Mouse (Mus musculus): ENCODE data around the gene Dpp8. TPM values are rescaled to one million over a fixed set of nuclear protein-coding genes. Genes with fewer than 3 reads are reported as not detected.

Gene Dpp8
- total RNA-seq, 1 experiment: 17.9 TPM

GRCm38 (mm10) chr9:65122545-65122944 is 90.3 kb downstream of the Dpp8 start:
- Histone ChIP-seq H3K9ac (ENCODE audit: insufficient read depth, low read depth, low read length, poor library complexity, severe bottlenecking) (0 out of 2 replicates have a peak overlapping the region, but pooled peaks have one; percentile 29), H3K9me3 (ENCODE audit: control insufficient read depth, insufficient read depth, low read depth, low read length) (no peaks in the 10 kb centered on the region), H3K27ac (ENCODE audit: insufficient read depth, low read depth, low read length, poor library complexity, severe bottlenecking) (no peak overlapping the region), H3K4me3 (ENCODE audit: insufficient read depth in 1 of 2, low read depth in 1 of 2, low read length in 2 of 2, poor library complexity in 1 of 2, severe bottlenecking in 1 of 2) (peak overlapping the region in 1 of 2 experiments; percentile 16; a peak in 1 of 4 replicates), H3K4me1 (ENCODE audit: control insufficient read depth in 2 of 2, insufficient read depth in 2 of 2, low read length in 2 of 2, poor library complexity in 1 of 2) (peaks cover 4 to 12% of the 10 kb centered on the region in 2 experiments; a peak in 3 of 4 replicates), H3K36me3 (ENCODE audit: control insufficient read depth, insufficient read depth, low read length, poor library complexity, severe bottlenecking) (no peaks in the 10 kb centered on the region; the same call in 1 of the 2 replicates)
- TF ChIP-seq CHD2 (IDR thresholded peaks at IDR 0.05; ENCODE audit: low read depth, low read length): no peak
- no peak for TF ChIP-seq ZNF384 (IDR thresholded peaks at IDR 0.05; ENCODE audit: low read depth, low read length)
- no peak for TF ChIP-seq HCFC1 (IDR thresholded peaks at IDR 0.05; ENCODE audit: borderline replicate concordance, insufficient read depth, low read length)
- TF ChIP-seq ZC3H11A (IDR thresholded peaks at IDR 0.05; ENCODE audit: borderline replicate concordance, low read depth, low read length): no peak
- TF ChIP-seq MAFK (IDR thresholded peaks at IDR 0.05; ENCODE audit: insufficient read depth, low read depth, low read length): no peak
- no peak for DNase-seq (ENCODE audit: low read depth, low spot score)
- in situ Hi-C loops (cut with MboI; ENCODE audit: low sequenced_read_pairs in 2 of 2, unreplicated experiment in 2 of 2): no loop called here

GRCm38 (mm10) chr9:65123552-65124168 is 91.4 kb downstream of the Dpp8 start:
- in situ Hi-C loops (cut with MboI; ENCODE audit: low sequenced_read_pairs in 2 of 2, unreplicated experiment in 2 of 2): no loop called here
- Histone ChIP-seq H3K4me1 (ENCODE audit: control insufficient read depth in 2 of 2, insufficient read depth in 2 of 2, low read length in 2 of 2, poor library complexity in 1 of 2) (peaks cover 6 to 7% of the 10 kb centered on the region in 2 experiments; a peak in 3 of 4 replicates), H3K36me3 (ENCODE audit: control insufficient read depth, insufficient read depth, low read length, poor library complexity, severe bottlenecking) (no peaks in the 10 kb centered on the region; the same call in 1 of the 2 replicates), H3K9ac (ENCODE audit: insufficient read depth, low read depth, low read length, poor library complexity, severe bottlenecking) (peak overlapping the region; percentile 25; the same call in 1 of the 2 replicates), H3K4me3 (ENCODE audit: insufficient read depth in 1 of 2, low read depth in 1 of 2, low read length in 2 of 2, poor library complexity in 1 of 2, severe bottlenecking in 1 of 2) (peak overlapping the region; percentile 52 to 65), H3K9me3 (ENCODE audit: control insufficient read depth, insufficient read depth, low read depth, low read length) (no peaks in the 10 kb centered on the region), H3K27ac (ENCODE audit: insufficient read depth, low read depth, low read length, poor library complexity, severe bottlenecking) (no peak overlapping the region)
- no peak for DNase-seq (ENCODE audit: low read depth, low spot score)
- no peak for TF ChIP-seq ZC3H11A (IDR thresholded peaks at IDR 0.05; ENCODE audit: borderline replicate concordance, low read depth, low read length)
- TF ChIP-seq CHD2 (IDR thresholded peaks at IDR 0.05; ENCODE audit: low read depth, low read length): no peak
- TF ChIP-seq MAFK (IDR thresholded peaks at IDR 0.05; ENCODE audit: insufficient read depth, low read depth, low read length): no peak
- no peak for TF ChIP-seq HCFC1 (IDR thresholded peaks at IDR 0.05; ENCODE audit: borderline replicate concordance, insufficient read depth, low read length)
- TF ChIP-seq ZNF384 (IDR thresholded peaks at IDR 0.05; ENCODE audit: low read depth, low read length): no peak

- TF ChIP-seq ZNF384 (IDR thresholded peaks at IDR 0.05; ENCODE audit: low read depth, low read length): no peak
- 0 out of 2 replicates have a peak, but pooled peaks have one; percentile 15 for TF ChIP-seq ZC3H11A (IDR thresholded peaks at IDR 0.05; ENCODE audit: borderline replicate concordance, low read depth, low read length)
- 0 out of 2 replicates have a peak, but pooled peaks have one; percentile 41 for TF ChIP-seq HCFC1 (IDR thresholded peaks at IDR 0.05; ENCODE audit: borderline replicate concordance, insufficient read depth, low read length)
- 0 out of 2 replicates have a peak, but pooled peaks have one; percentile 9 for TF ChIP-seq MAFK (IDR thresholded peaks at IDR 0.05; ENCODE audit: insufficient read depth, low read depth, low read length)
- TF ChIP-seq CHD2 (IDR thresholded peaks at IDR 0.05; ENCODE audit: low read depth, low read length): no peak
- in situ Hi-C loops (cut with MboI; ENCODE audit: low sequenced_read_pairs in 2 of 2, unreplicated experiment in 2 of 2): no loop called here
- Histone ChIP-seq H3K9me3 (ENCODE audit: control insufficient read depth, insufficient read depth, low read depth, low read length) (no peaks in the 10 kb centered on the region), H3K27ac (ENCODE audit: insufficient read depth, low read depth, low read length, poor library complexity, severe bottlenecking) (no peak overlapping the region), H3K36me3 (ENCODE audit: control insufficient read depth, insufficient read depth, low read length, poor library complexity, severe bottlenecking) (no peaks in the 10 kb centered on the region; the same call in 1 of the 2 replicates), H3K9ac (ENCODE audit: insufficient read depth, low read depth, low read length, poor library complexity, severe bottlenecking) (peak overlapping the region; percentile 42; the same call in 1 of the 2 replicates), H3K4me1 (ENCODE audit: control insufficient read depth in 2 of 2, insufficient read depth in 2 of 2, low read length in 2 of 2, poor library complexity in 1 of 2) (peaks cover 0 to 5% of the 10 kb centered on the region in 2 experiments; a peak in 2 of 4 replicates), H3K4me3 (ENCODE audit: insufficient read depth in 1 of 2, low read depth in 1 of 2, low read length in 2 of 2, poor library complexity in 1 of 2, severe bottlenecking in 1 of 2) (peak overlapping the region; percentile 53 to 83)
- DNase-seq (ENCODE audit: low read depth, low spot score): peak; percentile 73
Measured at GRCm38 (mm10) chr9:65128123-65128815, 96.1 kb downstream of the Dpp8 start.

GRCm38 (mm10) chr9:65131717-65132116 is 99.5 kb downstream of the Dpp8 start:
- Histone ChIP-seq H3K4me1 (ENCODE audit: control insufficient read depth in 2 of 2, insufficient read depth in 2 of 2, low read length in 2 of 2, poor library complexity in 1 of 2) (0 out of 4 replicates have a peak, but pooled peaks cover 0 to 4% of the 10 kb centered on the region in 2 experiments), H3K27ac (ENCODE audit: insufficient read depth, low read depth, low read length, poor library complexity, severe bottlenecking) (no peak overlapping the region)
- in situ Hi-C loops (cut with MboI; ENCODE audit: low sequenced_read_pairs in 2 of 2, unreplicated experiment in 2 of 2): loop anchor here (10.0 kb wide), 1 partner anchor 53 kb away; no protein-coding TSS in a partner anchor

More at GRCm38 (mm10) chr9:65131717-65132116, 99.5 kb downstream of the Dpp8 start:
- Histone ChIP-seq H3K36me3 (ENCODE audit: control insufficient read depth, insufficient read depth, low read length, poor library complexity, severe bottlenecking) (0 out of 2 replicates have a peak, but pooled peaks cover 4% of the 10 kb centered on the region), H3K9me3 (ENCODE audit: control insufficient read depth, insufficient read depth, low read depth, low read length) (no peaks in the 10 kb centered on the region), H3K9ac (ENCODE audit: insufficient read depth, low read depth, low read length, poor library complexity, severe bottlenecking) (no peak overlapping the region), H3K4me3 (ENCODE audit: insufficient read depth in 1 of 2, low read depth in 1 of 2, low read length in 2 of 2, poor library complexity in 1 of 2, severe bottlenecking in 1 of 2) (no peak overlapping the region)
- no peak for DNase-seq (ENCODE audit: low read depth, low spot score)
- TF ChIP-seq ZNF384 (IDR thresholded peaks at IDR 0.05; ENCODE audit: low read depth, low read length): no peak
- TF ChIP-seq CHD2 (IDR thresholded peaks at IDR 0.05; ENCODE audit: low read depth, low read length): no peak

Other genes starting within 250 kb of the Dpp8 start
- 3.7 and 5.4 TPM in 2 replicates for gene Dennd4a, start 221.1 kb upstream of the Dpp8 start, total RNA-seq (2012; rRNA removed)
- 0.45 and 0.79 TPM in 2 replicates for gene Slc24a1, start 80.8 kb upstream of the Dpp8 start, total RNA-seq (2012; rRNA removed)
- 35.9 and 37.5 TPM in 2 replicates for gene Ints14, start 71.5 kb upstream of the Dpp8 start, total RNA-seq (2012; rRNA removed)
- gene Hacd3, start 10.7 kb upstream of the Dpp8 start, total RNA-seq (2012; rRNA removed): 50.1 and 56.0 TPM in 2 replicates
- 8.8 and 17.9 TPM in 2 replicates for gene Igdcc4, start 69.1 kb downstream of the Dpp8 start, total RNA-seq (2012; rRNA removed)
- gene Igdcc3, start 108.8 kb downstream of the Dpp8 start, total RNA-seq (2012; rRNA removed): 6.0 and 6.1 TPM in 2 replicates
- gene Parp16, start 162.9 kb downstream of the Dpp8 start, total RNA-seq (2012; rRNA removed): 4.9 TPM in 2 replicates
- gene Cilp, start 232.8 kb downstream of the Dpp8 start, total RNA-seq (2012; rRNA removed): 0.09 and 0.11 TPM in 2 replicates